Mouse (Mus musculus) MEL (cell line): ENCODE data around the gene Sik3. TPM values are rescaled to one million over a fixed set of nuclear protein-coding genes. Genes with fewer than 3 reads are reported as not detected.

Experiments used
- DNase-seq: peaks from one replicate; pipeline ENCODE4 v3.0.0; 2011; ENCODE audit warnings: low read depth, low spot score
- H3K27ac ChIP-seq: 2 replicates; pipeline ENCODE4 v1.5.1; 2012; ENCODE audit warnings: low read depth, mild to moderate bottlenecking, control low read depth, low read length, moderate library complexity; ENCODE audit not compliant: control insufficient read depth
- H3K27me3 ChIP-seq, 2 experiments: fragments of 150-350 bp in 1 of 2; sonication (generic) in 1 of 2; 2 replicates each; pipeline ENCODE4 v1.6.1; 2012; ENCODE audit warnings: low read length in 2 of 2, mild to moderate bottlenecking in 2 of 2, improper control_type of control experiment in 1 of 2, moderate library complexity in 1 of 2; ENCODE audit not compliant: insufficient read depth in 2 of 2, control insufficient read depth in 1 of 2
- H3K36me3 ChIP-seq, 2 experiments: 2 replicates each; pipeline ENCODE4 v1.6.1; 2012 to 2014; ENCODE audit warnings: low read length in 2 of 2, improper control_type of control experiment in 1 of 2, inconsistent platforms in 1 of 2, mild to moderate bottlenecking in 1 of 2; ENCODE audit not compliant: insufficient read depth in 2 of 2, control insufficient read depth in 1 of 2
- H3K4me1 ChIP-seq, 2 experiments: fragments of 150-350 bp in 1 of 2; sonication (generic) in 1 of 2; 2 replicates each; pipeline ENCODE4 v1.6.1; 2012; ENCODE audit warnings: low read length in 2 of 2, improper control_type of control experiment in 1 of 2, mild to moderate bottlenecking in 1 of 2; ENCODE audit not compliant: insufficient read depth in 2 of 2, control insufficient read depth in 1 of 2
- H3K4me3 ChIP-seq, 2 experiments: fragments of 150-350 bp in 1 of 2; sonication (generic) in 1 of 2; 2 replicates each; pipeline ENCODE4 v1.5.1; 2012; ENCODE audit warnings: low read depth in 2 of 2, low read length in 2 of 2, mild to moderate bottlenecking in 2 of 2, moderate library complexity in 2 of 2, control low read depth in 1 of 2, improper control_type of control experiment in 1 of 2; ENCODE audit not compliant: control insufficient read depth in 1 of 2, insufficient read depth in 1 of 2
- H3K79me2 ChIP-seq: 2 replicates; pipeline ENCODE4 v1.6.1; 2012; ENCODE audit warnings: mild to moderate bottlenecking, low read length, moderate library complexity; ENCODE audit not compliant: control insufficient read depth, poor library complexity, insufficient read depth
- H3K9ac ChIP-seq: 2 replicates; pipeline ENCODE4 v1.6.1; 2012; ENCODE audit warnings: low read depth, mild to moderate bottlenecking, control low read depth, low read length, moderate library complexity; ENCODE audit not compliant: control insufficient read depth, poor library complexity, severe bottlenecking
- H3K9me3 ChIP-seq: fragments of 150-350 bp; sonication (generic); replicated peaks from 2 replicates; pipeline ENCODE4 v1.6.1; 2012; ENCODE audit warnings: mild to moderate bottlenecking, low read length, improper control_type of control experiment, moderate library complexity; ENCODE audit not compliant: insufficient read depth
- CHD1 ChIP-seq: IDR thresholded peaks from 2 replicates; pipeline ENCODE4 v1.6.1; 2012; ENCODE audit warnings: low read depth, mild to moderate bottlenecking, inconsistent platforms, low read length, improper control_type of control experiment
- CTCF ChIP-seq, 3 experiments: IDR thresholded peaks in 2 of 3; conservative IDR thresholded peaks in 1 of 3; 2 replicates each; pipeline ENCODE4 v1.5.1; 2011 to 2012; ENCODE audit warnings: low read length in 3 of 3, low read depth in 2 of 3, mild to moderate bottlenecking in 2 of 3, improper control_type of control experiment in 1 of 3, inconsistent platforms in 1 of 3, mixed read lengths in 1 of 3, moderate library complexity in 1 of 3; ENCODE audit not compliant: control insufficient read depth in 1 of 3, insufficient read depth in 1 of 3, poor library complexity in 1 of 3, severe bottlenecking in 1 of 3
- E2F4 ChIP-seq: IDR thresholded peaks from 2 replicates; pipeline ENCODE4 v1.6.1; 2011; ENCODE audit warnings: low read depth, low read length, improper control_type of control experiment, borderline replicate concordance
- EP300 ChIP-seq, 2 experiments: IDR thresholded peaks; 2 replicates each; pipeline ENCODE4 v1.6.1; 2011; ENCODE audit warnings: improper control_type of control experiment in 2 of 2, low read length in 2 of 2, low read depth in 1 of 2, mild to moderate bottlenecking in 1 of 2
- ETS1 ChIP-seq: IDR thresholded peaks from 2 replicates; pipeline ENCODE4 v1.6.1; 2012; ENCODE audit warnings: low read depth, mild to moderate bottlenecking, inconsistent platforms, low read length, improper control_type of control experiment, moderate library complexity
- GATA1 ChIP-seq: IDR thresholded peaks from 2 replicates; pipeline ENCODE4 v1.6.1; 2011; ENCODE audit warnings: low read depth, low read length, improper control_type of control experiment
- HCFC1 ChIP-seq: IDR thresholded peaks from 2 replicates; pipeline ENCODE4 v1.6.1; 2012; ENCODE audit warnings: low read depth, mild to moderate bottlenecking, inconsistent platforms, low read length, improper control_type of control experiment, moderate library complexity
- JUND ChIP-seq: IDR thresholded peaks from 2 replicates; pipeline ENCODE4 v1.6.1; 2011; ENCODE audit warnings: low read depth, mild to moderate bottlenecking, improper control_type of control experiment, low read length
- KAT2A ChIP-seq: conservative IDR thresholded peaks from 2 replicates; pipeline ENCODE4 v1.6.1; 2012; ENCODE audit warnings: low read depth, low read length, improper control_type of control experiment, inconsistent platforms
- MAFK ChIP-seq: IDR thresholded peaks from 2 replicates; pipeline ENCODE4 v1.6.1; 2011; ENCODE audit warnings: low read depth, mild to moderate bottlenecking, low read length, improper control_type of control experiment, borderline replicate concordance
- MEF2A ChIP-seq: IDR thresholded peaks from 2 replicates; pipeline ENCODE4 v1.6.1; 2014; ENCODE audit warnings: low read depth, mild to moderate bottlenecking, inconsistent platforms, low read length, improper control_type of control experiment; ENCODE audit not compliant: poor library complexity, insufficient replicate concordance, severe bottlenecking; ENCODE audit errors: extremely low read depth
- MYB ChIP-seq: IDR thresholded peaks from 2 replicates; pipeline ENCODE4 v1.6.1; 2011; ENCODE audit warnings: mild to moderate bottlenecking, low read depth, low read length, improper control_type of control experiment
- NELFE ChIP-seq: IDR thresholded peaks from 2 replicates; pipeline ENCODE4 v1.6.1; 2011; ENCODE audit warnings: low read depth, low read length, improper control_type of control experiment
- POLR2A ChIP-seq, 2 experiments: IDR thresholded peaks; 2 replicates each; pipeline ENCODE4 v1.6.1; 2011 to 2012; ENCODE audit warnings: low read length in 2 of 2, mild to moderate bottlenecking in 2 of 2, control low read depth in 1 of 2, improper control_type of control experiment in 1 of 2, low read depth in 1 of 2, moderate library complexity in 1 of 2; ENCODE audit not compliant: control insufficient read depth in 1 of 2, insufficient read depth in 1 of 2, poor library complexity in 1 of 2
- POLR2AphosphoS2 ChIP-seq: IDR thresholded peaks from 2 replicates; pipeline ENCODE4 v1.6.1; 2011; ENCODE audit warnings: low read length, improper control_type of control experiment
- POLR2AphosphoS5 ChIP-seq: IDR thresholded peaks from 2 replicates; pipeline ENCODE4 v1.6.1; 2012; ENCODE audit warnings: low read depth, borderline replicate concordance, mild to moderate bottlenecking, inconsistent platforms, low read length, moderate library complexity, mixed read lengths
- RCOR1 ChIP-seq: IDR thresholded peaks from 2 replicates; pipeline ENCODE4 v1.6.1; 2012; ENCODE audit warnings: low read depth, mild to moderate bottlenecking, inconsistent platforms, low read length, improper control_type of control experiment
- SMC3 ChIP-seq: IDR thresholded peaks from 2 replicates; pipeline ENCODE4 v1.6.1; 2011; ENCODE audit warnings: low read depth, low read length, improper control_type of control experiment
- UBTF ChIP-seq: IDR thresholded peaks from 2 replicates; pipeline ENCODE4 v1.6.1; 2012; ENCODE audit warnings: low read depth, mild to moderate bottlenecking, inconsistent platforms, low read length, improper control_type of control experiment, moderate library complexity, borderline replicate concordance; ENCODE audit not compliant: insufficient read depth
- USF1 ChIP-seq: IDR thresholded peaks from 2 replicates; pipeline ENCODE4 v1.6.1; 2014; ENCODE audit warnings: low read depth, mild to moderate bottlenecking, inconsistent platforms, low read length, improper control_type of control experiment, moderate library complexity
- ZKSCAN1 ChIP-seq: IDR thresholded peaks from 2 replicates; pipeline ENCODE4 v1.6.1; 2012; ENCODE audit warnings: low read depth, mild to moderate bottlenecking, inconsistent platforms, low read length, improper control_type of control experiment, moderate library complexity
- ZMIZ1 ChIP-seq: IDR thresholded peaks from 2 replicates; pipeline ENCODE4 v1.6.1; 2012; ENCODE audit warnings: low read depth, mild to moderate bottlenecking, inconsistent platforms, low read length, improper control_type of control experiment, moderate library complexity
- polyA plus RNA-seq, 2 experiments: library from polyadenylated mRNA; stranded (reverse) in 1 of 2; unstranded in 1 of 2; fragments of >175 nt in 1 of 2; fragments of >200 nt in 1 of 2; gene quantifications; 2 replicates each; pipeline versions ENCODE4 v1.2.1 to v1.2.4; 2012; ENCODE audit warnings: low replicate concordance in 2 of 2, low read depth in 1 of 2; ENCODE audit not compliant: insufficient read length in 2 of 2, insufficient read depth in 1 of 2, missing spikeins in 1 of 2
- total RNA-seq: library from RNA; depleted of rRNA; stranded (reverse); fragments of 300-350 nt; gene quantifications from 2 replicates; pipeline ENCODE4 v1.2.3, GENCODE M21; 2012

The Sik3 gene
- total and polyA plus RNA-seq, 3 experiments = 78.7 to 111 TPM; not detected in 1

- no peak for TF ChIP-seq JUND
- TF ChIP-seq, all 39 proteins: peak for 0
These were observed 69.8 kb downstream of the Sik3 start (continued) for GRCm38 (mm10) chr9:46082381-46082821.

GRCm38 (mm10) chr9:46083490-46083893 lies 70.9 kb downstream of the Sik3 start:
- H3K36me3 ChIP-seq = peaks cover 0 to 6% of the 10 kb centered on the region in 2 experiments; a peak in 2 of 4 replicates
- TF ChIP-seq HCFC1 (no peak), USF1 (no peak), SMC3 (no peak), GATA1 (no peak), NELFE (no peak), POLR2A (IDR thresholded peaks at IDR 0.05; ENCODE audit: control insufficient read depth in 1 of 2, insufficient read depth in 1 of 2, low read depth in 1 of 2, low read length in 2 of 2, poor library complexity in 1 of 2) (no peak), UBTF (no peak), KAT2A (no peak), POLR2AphosphoS2 (no peak), ZMIZ1 (no peak), E2F4 (no peak), CTCF (IDR thresholded peaks at IDR 0.05 in 2 of 3, conservative IDR thresholded peaks at IDR 0.05 in 1 of 3; ENCODE audit: control insufficient read depth in 1 of 3, insufficient read depth in 1 of 3, low read depth in 2 of 3, low read length in 3 of 3, poor library complexity in 1 of 3, severe bottlenecking in 1 of 3) (no peak), CHD1 (no peak), MAFK (no peak)
- TF ChIP-seq, all 39 proteins: peak for 0
- H3K79me2 ChIP-seq = peaks cover 33% of the 10 kb centered on the region
- no peak overlapping the region for H3K27ac ChIP-seq
- no peak overlapping the region for H3K9ac ChIP-seq
- no peaks in the 10 kb centered on the region for H3K9me3 ChIP-seq
- no peaks in the 10 kb centered on the region for H3K27me3 ChIP-seq
- no peak for DNase-seq
- no peaks in the 10 kb centered on the region for H3K4me1 ChIP-seq
- H3K4me3 ChIP-seq = no peak overlapping the region

GRCm38 (mm10) chr9:46085898-46086297 lies 73.3 kb downstream of the Sik3 start:
- peaks cover 3% of the 10 kb centered on the region in 2 experiments for H3K4me1 ChIP-seq
- H3K79me2 ChIP-seq = peaks cover 37% of the 10 kb centered on the region
- no peak overlapping the region for H3K4me3 ChIP-seq
- no peak for DNase-seq
- no peaks in the 10 kb centered on the region for H3K9me3 ChIP-seq
- no peak overlapping the region for H3K9ac ChIP-seq
- no peak for TF ChIP-seq SMC3
- TF ChIP-seq CTCF (IDR thresholded peaks at IDR 0.05 in 2 of 3, conservative IDR thresholded peaks at IDR 0.05 in 1 of 3; ENCODE audit: control insufficient read depth in 1 of 3, insufficient read depth in 1 of 3, low read depth in 2 of 3, low read length in 3 of 3, poor library complexity in 1 of 3, severe bottlenecking in 1 of 3) = no peak
- TF ChIP-seq RCOR1 = no peak
- no peak for TF ChIP-seq E2F4
- TF ChIP-seq MEF2A = no peak
- TF ChIP-seq ETS1 = no peak
- TF ChIP-seq POLR2AphosphoS5 = no peak
- no peak for TF ChIP-seq MYB
- no peak for TF ChIP-seq ZKSCAN1
- TF ChIP-seq EP300 (IDR thresholded peaks at IDR 0.05; ENCODE audit: low read depth in 1 of 2, low read length in 2 of 2) = no peak
- no peaks in the 10 kb centered on the region for H3K27me3 ChIP-seq
- H3K27ac ChIP-seq = no peak overlapping the region
- peaks cover 4 to 6% of the 10 kb centered on the region in 2 experiments for H3K36me3 ChIP-seq
